Mouse (Mus musculus): ENCODE data around the gene Ifit2. TPM values are rescaled to one million over a fixed set of nuclear protein-coding genes. Genes with fewer than 3 reads are reported as not detected.
"Not testable (repeated sequence)": the region's sequence is repeated elsewhere in the genome, so short reads cannot be mapped to it uniquely, and the experiment has no call there.

The Ifit2 gene
- total RNA-seq, 2 experiments from 2014 or later, result 0.99 to 1.3 TPM

DNA sequence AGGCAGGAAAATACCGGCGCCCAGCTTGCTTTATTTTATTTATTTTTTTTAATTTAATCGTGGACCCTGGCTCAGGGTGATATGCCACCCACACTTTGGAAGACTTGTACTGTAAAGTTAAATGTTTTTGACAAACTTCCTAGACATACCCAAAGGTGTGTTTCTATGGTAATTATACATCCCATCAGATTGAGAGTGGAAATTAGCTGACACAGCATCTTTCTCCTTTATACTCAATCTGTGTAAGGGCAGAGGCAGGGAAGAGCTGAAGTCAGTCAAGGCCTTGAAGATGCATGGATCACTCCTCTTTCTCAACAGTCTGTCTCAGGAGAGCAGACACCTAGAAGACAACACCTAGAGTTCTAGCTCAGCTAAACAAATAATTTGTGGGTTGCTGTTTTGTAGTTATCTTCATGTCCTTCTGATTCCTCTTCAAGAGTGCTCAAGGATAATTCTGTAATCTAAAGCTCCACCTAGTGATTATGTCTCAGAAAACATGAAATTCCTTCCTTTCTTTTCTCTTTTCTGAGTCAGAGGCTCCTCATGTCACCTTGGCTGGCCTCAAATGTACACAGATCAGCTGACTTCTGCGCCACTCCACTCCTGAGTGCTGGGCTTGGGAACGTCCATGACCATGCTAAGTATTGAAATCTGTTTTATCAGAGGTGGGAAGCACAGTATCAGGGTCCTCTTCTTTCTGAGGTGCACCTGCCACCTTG is 35.4 kb downstream of the Ifit2 start:
- TF ChIP-seq CTCF (IDR thresholded peaks at IDR 0.05), result peak; percentile 19; the same call in 1 of the 2 replicates
- intact Hi-C loops (cut with DNase I), result loop anchor here (2.0 to 5.0 kb wide), 2 partner anchors 23 to 34 kb away; partner anchors contain the start of gene Ifit2
- not testable (repeated sequence) for H3K4me3 ChIP-seq, H3K27ac ChIP-seq, DNase-seq

DNA sequence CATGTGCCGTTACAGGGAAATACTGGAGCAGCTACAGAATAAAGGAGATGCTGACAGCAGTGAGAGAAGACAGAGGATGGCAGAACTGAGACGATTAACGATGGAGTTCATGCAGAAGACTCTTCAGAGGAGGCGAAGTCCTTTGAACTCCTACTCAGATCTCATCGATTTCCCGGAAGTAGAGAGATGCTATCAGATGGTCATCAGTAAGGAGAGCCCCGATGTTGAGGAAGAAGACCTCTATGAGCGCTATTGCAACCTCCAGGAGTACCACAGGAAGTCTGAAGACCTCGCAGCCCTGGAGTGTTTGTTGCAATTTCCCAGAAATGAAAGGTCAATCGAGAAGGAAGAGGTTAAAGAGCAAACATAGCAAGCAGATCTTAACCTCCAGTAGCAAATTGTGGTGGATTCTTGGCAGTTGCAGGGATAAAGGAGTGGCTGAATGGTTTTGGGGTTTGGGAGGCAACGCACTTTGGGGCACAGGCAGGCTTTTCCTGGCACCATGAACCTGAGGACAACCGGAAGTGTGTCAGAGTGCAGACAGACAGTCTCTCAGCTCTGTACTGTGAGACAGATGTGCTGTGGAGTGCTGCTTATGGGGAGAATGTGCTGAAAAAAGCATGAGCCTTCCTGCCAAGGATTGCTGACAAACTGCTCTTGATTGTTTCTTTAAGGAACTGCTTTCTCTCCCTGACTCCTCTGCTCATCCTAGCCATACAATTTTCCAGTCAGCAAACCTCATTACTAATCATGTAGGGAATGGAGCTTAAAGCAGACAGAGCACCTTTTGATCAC is 37.6 kb downstream of the Ifit2 start:
- not testable (repeated sequence) for H3K4me3 ChIP-seq, DNase-seq
- peak overlapping the region; percentile 8; the same call in 1 of the 2 replicates for H3K27ac ChIP-seq
- intact Hi-C loops (cut with DNase I), result loop anchor here (2.0 to 5.0 kb wide), 2 partner anchors 21 to 36 kb away; partner anchors contain the start of gene Ifit2

DNA sequence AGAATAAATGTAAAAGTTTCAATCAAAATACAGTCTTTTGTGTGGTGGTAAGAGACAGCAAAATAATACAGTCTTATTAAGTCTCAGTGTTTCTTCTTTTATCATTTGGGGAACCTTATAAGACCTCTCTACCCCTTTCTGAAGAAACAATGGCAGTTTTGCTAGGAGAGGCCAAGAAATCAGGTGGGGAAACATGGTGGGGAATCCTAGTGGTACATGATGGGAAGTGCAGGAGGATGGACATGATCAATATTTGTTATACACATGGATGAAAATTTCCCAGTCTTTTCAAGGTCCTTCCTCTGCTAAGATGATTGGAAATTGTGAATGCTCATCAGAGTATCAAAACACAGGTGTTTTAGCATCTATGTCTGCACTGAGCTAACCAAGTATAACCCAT is 38.5 kb downstream of the Ifit2 start:
- H3K27ac ChIP-seq, result no peak overlapping the region
- intact Hi-C loops (cut with DNase I), result loop anchor here (5.0 kb wide), 1 partner anchor 37 kb away; the partner anchor contains the start of gene Ifit2
- H3K4me3 ChIP-seq, result no peak overlapping the region
- DNase-seq, result no peak
- peak; percentile 17; the same call in 1 of the 2 replicates for TF ChIP-seq CTCF (IDR thresholded peaks at IDR 0.05)

DNA sequence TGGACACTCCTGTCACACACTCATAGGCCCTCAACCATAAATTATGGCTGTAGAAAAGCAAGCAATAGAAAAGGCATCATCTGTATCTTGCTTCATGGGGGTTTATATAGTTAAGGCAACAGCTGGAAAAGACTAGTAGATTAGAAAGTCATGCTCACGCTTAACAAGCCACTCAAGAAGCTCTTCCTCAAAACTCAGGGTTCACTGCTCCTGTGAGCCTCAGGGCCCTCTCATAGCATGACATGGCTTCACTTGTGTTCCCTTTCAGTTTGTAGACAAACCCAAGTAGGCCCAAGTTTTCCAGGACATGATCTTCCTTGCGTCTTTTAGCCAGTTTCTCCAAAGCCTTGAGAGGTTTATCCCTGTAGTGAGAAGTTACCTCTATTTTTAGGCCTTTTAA is 43.0 kb downstream of the Ifit2 start:
- no peak overlapping the region for H3K27ac ChIP-seq
- intact Hi-C loops (cut with DNase I), result no loop called here
- no peak for TF ChIP-seq CTCF (IDR thresholded peaks at IDR 0.05)
- H3K4me3 ChIP-seq, result no peak overlapping the region
- DNase-seq, result no peak

DNA sequence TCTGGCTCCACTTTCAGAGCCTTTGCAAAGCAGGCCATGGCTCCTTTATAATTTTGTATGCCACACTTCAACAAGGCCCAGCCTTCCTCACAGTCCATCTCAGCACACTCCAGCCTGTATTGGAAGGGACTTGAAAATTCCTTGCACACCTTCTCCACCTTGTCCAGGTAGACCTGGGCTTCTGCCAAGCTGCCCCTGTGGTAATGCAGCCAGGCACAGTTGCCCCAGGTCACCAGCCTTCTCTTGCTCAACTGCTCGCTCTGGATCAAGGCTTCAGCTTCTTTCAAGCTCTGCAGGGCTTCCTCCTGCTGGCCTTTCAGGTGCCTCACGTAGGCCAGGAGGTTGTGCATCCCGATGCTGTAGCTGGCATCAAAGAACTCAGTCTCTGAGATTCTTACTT is 44.0 kb downstream of the Ifit2 start:
- H3K27ac ChIP-seq; H3K4me3 ChIP-seq; intact Hi-C loops (cut with DNase I); DNase-seq: not testable (repeated sequence)

DNA sequence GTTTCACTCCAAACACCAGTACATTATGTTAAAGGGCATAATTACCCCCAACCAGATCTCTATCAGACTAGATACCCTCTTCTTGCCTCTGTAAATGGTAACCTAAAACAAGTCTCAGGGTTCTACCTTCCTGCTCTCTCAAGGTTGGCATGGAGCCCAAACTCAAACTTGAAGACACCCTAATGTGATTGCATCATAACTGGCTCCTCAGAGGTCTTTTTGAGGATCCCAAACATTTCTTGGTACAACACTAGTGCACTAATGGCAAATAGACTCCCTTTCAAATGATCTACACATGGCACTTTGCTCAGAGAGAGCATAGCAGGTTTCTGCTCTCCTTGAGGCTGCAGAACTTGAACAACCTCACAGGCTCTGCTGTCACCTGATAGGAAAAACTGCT is 46.3 kb downstream of the Ifit2 start:
- no peak overlapping the region for H3K27ac ChIP-seq
- no peak for TF ChIP-seq CTCF (IDR thresholded peaks at IDR 0.05)
- intact Hi-C loops (cut with DNase I), result no loop called here
- no peak for DNase-seq
- no peak overlapping the region for H3K4me3 ChIP-seq

DNA sequence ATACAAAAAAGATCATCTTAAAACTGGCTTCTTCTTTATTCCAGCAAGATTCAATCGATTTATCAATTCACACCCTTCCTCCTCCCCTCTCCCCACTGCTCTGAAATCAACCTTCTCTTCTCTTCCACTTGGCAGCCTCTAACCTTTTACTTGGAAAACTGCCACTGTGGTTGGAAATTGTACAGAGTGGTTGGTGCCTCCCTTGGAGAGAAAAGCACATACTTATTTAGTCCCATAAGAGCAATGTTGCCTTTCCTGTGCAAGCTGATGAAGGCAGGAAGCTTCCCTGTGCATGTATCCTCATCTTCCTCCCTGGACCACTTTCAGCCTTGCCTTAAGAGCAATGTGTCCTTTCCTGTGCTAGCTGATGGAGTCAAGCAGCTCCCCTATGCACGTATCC is 47.8 kb downstream of the Ifit2 start:
- no peak for TF ChIP-seq CTCF (IDR thresholded peaks at IDR 0.05)
- H3K4me3 ChIP-seq, result no peak overlapping the region
- no peak overlapping the region for H3K27ac ChIP-seq
- DNase-seq, result peak; percentile 32
- intact Hi-C loops (cut with DNase I), result no loop called here

DNA sequence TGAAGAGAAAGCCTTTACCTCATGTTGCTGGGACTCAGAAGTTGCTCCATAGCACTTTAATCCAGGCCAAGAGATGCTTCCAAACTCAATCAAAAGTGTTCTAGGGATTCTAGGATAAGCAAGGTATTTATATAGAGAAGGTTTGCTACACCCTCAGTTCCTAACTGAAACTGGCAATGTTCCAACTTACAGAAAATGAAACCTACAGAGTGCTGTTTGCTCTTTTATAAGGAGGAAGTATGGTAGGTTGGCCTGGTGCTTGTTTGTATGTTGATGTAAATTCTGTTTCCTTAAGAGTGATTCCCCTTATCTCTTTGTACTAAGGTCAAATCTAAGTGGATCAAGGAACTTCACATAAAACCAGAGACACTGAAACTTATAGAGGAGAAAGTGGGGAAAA is 48.8 kb downstream of the Ifit2 start:
- H3K27ac ChIP-seq; H3K4me3 ChIP-seq; intact Hi-C loops (cut with DNase I); DNase-seq: not testable (repeated sequence)

DNA sequence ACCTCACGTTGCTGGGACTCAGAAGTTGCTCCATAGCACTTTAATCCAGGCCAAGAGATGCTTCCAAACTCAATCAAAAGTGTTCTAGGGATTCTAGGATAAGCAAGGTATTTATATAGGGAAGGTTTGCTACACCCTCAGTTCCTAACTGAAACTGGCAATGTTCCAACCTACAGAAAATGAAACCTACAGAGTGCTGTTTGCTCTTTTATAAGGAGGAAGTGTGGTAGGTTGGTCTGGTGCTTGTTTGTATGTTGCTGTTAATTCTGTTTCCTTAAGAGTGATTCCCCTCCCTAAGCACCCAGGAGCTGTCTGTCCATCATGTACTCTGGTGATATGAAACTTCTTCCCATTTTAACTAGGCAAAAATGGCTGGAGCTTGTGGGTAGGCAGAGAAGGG is 51.4 kb downstream of the Ifit2 start, which contains the start of gene Ifit1bl1:
Ifit1bl1 (minus strand) TSS at position 69 of the 400 bp plus-strand sequence.
- H3K27ac ChIP-seq; intact Hi-C loops (cut with DNase I); DNase-seq; H3K4me3 ChIP-seq: not testable (repeated sequence)

DNA sequence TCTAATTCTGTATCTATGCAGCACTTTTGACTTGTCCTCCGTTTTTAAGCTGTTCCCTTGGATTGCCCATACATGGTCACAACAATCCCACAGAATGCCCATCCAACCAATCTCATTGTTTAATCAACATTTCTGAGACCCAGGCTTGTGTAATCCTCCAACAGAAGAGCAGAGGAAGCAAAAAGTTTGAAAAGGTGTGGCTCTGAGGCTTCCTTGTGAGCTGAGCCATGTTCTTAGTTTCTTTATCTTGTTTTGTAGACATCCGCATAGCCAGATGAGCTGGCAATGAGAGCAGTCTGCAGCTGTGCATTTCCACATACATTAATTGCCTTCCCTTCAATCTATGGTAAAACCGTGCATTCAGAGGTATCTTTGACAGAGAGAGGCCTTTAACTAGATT is 55.0 kb downstream of the Ifit2 start:
- Histone ChIP-seq H3K27ac (no peak overlapping the region), H3K4me3 (no peak overlapping the region)
- no peak for DNase-seq
- intact Hi-C loops (cut with DNase I), result no loop called here
- TF ChIP-seq CTCF (IDR thresholded peaks at IDR 0.05), result no peak

DNA sequence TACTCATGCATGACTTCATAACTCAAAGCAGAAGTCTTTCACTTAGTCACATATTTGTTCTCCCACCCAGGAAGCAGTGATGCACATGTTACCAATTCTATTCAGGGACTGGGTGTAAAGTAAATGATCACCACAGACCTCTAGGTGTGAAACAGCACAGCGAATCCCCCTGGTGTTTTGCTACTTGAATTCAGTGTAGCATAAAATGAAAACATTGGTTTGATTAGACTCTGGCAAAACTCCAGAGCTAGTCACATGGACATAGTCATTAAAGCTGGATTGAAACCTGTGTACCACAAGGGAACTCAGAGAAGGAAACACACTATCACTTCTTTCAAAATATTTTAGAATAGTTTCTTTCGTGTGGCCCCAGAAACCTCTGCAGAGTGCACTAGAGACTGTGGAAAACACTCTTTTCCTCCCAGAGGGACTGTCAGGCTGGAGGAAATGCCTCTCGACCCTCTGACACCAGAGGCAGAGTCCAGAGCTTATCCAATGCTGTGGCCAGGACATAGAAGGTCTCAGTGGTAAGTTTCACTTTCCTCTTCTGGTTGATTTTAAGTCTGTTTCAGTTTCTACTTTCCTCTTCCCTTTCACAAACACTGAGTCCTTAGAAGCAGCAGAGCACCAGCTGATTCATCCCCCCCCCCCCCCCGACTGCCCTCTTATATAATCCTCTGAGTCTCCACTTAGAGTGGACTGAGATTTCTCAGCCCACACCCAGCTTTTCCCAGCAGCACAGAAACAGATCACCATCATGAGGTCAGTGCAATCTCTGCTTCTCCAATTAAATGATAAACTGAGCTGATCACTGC is 57.0 kb downstream of the Ifit2 start, which contains the start of gene Ifit3b:
Ifit3b (plus strand) TSS at position 734 of the 815 bp plus-strand sequence.
- peak within 1 kb of the TSS; percentile 62 for H3K4me3 ChIP-seq
- peak within 1 kb of the TSS; percentile 79 for H3K27ac ChIP-seq
- intact Hi-C loops (cut with DNase I), result loop anchor here (2.0 kb wide), 1 partner anchor 21 kb away; no protein-coding TSS in a partner anchor
- not testable (repeated sequence) for DNase-seq

DNA sequence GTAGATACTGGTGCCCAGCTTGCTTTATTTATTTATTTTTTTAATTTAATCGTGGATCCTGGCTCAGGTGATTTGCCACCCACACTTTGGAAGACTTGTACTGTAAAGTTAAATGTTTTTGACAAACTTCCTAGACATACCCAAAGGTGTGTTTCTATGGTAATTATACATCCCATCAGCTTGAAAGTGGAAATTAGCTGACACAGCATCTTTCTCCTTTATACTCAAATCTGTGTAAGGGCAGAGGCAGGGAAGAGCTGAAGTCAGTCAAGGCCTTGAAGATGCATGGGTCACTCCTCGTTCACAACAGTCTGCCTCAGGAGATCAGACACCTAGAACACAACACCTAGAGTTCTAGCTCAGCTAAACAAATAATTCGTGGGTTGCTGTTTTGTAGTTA is 59.6 kb downstream of the Ifit2 start:
- DNase-seq; H3K4me3 ChIP-seq; H3K27ac ChIP-seq; intact Hi-C loops (cut with DNase I): not testable (repeated sequence)

DNA sequence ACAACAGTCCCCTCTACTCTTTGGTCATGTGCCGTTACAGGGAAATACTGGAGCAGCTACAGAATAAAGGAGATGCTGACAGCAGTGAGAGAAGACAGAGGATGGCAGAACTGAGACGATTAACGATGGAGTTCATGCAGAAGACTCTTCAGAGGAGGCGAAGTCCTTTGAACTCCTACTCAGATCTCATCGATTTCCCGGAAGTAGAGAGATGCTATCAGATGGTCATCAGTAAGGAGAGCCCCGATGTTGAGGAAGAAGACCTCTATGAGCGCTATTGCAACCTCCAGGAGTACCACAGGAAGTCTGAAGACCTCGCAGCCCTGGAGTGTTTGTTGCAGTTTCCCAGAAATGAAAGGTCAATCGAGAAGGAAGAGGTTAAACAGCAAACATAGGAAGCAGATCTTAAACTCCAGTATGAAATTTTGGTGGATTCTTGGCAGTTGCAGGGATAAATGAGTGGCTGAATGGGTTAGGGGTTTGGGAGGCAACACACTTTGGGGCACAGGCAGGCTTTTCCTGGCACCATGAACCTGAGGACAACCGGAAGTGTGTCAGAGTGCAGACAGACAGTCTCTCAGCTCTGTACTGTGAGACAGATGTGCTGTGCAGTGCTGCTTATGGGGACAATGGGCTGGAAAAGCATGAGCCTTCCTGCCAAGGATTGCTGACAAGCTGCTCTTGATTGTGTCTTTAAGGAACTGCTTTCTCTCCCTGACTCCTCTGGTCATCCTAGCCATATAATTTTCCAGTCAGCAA is 61.9 kb downstream of the Ifit2 start:
- intact Hi-C loops (cut with DNase I); H3K27ac ChIP-seq; H3K4me3 ChIP-seq; DNase-seq: not testable (repeated sequence)
